Mouse (Mus musculus) forebrain, embryonic 11.5 days (tissue): Measurements from ENCODE around the gene Rpl10a. TPM values are rescaled to one million over a fixed set of nuclear protein-coding genes. Genes with fewer than 3 reads are reported as not detected.

Experiments
- ATAC-seq: fragments of 200-750 bp; cut with Nextera tagmentation; replicated peaks from 2 replicates; pipeline ENCODE4 v1.8.0; 2017; ENCODE audit warnings: moderate TSS enrichment; ENCODE audit not compliant: low FRiP score
- DNase-seq: peaks from one replicate; pipeline ENCODE4 v3.0.0-alpha.2; 2017; ENCODE audit warnings: low spot score
- H3K27ac ChIP-seq: fragments of 300-500 bp; sonication (generic); 2 replicates; pipeline ENCODE4 v1.5.1; 2014; ENCODE audit warnings: low read depth, low read length
- H3K27me3 ChIP-seq: fragments of 300-500 bp; sonication (generic); 2 replicates; pipeline ENCODE4 v1.6.1; 2014; ENCODE audit warnings: mild to moderate bottlenecking, low read length, mixed read lengths; ENCODE audit not compliant: control insufficient read depth, insufficient read depth
- H3K36me3 ChIP-seq: fragments of 300-500 bp; sonication (generic); 2 replicates; pipeline ENCODE4 v1.6.1; 2014; ENCODE audit warnings: mild to moderate bottlenecking, low read length, moderate library complexity, mixed read lengths; ENCODE audit not compliant: control insufficient read depth, insufficient read depth
- H3K4me1 ChIP-seq: fragments of 300-500 bp; sonication (generic); replicated peaks from 2 replicates; pipeline ENCODE4 v1.6.1; 2014; ENCODE audit warnings: low read length, mixed read lengths; ENCODE audit not compliant: control insufficient read depth, insufficient read depth
- H3K4me2 ChIP-seq: fragments of 300-500 bp; sonication (generic); 2 replicates; pipeline ENCODE4 v1.6.1; 2014; ENCODE audit warnings: low read depth, mild to moderate bottlenecking, low read length, moderate library complexity, mixed read lengths; ENCODE audit not compliant: severe bottlenecking
- H3K4me3 ChIP-seq: fragments of 300-500 bp; sonication (generic); 2 replicates; pipeline ENCODE4 v1.5.1; 2014; ENCODE audit warnings: low read depth, low read length
- H3K9ac ChIP-seq: fragments of 300-500 bp; sonication (generic); 2 replicates; pipeline ENCODE4 v1.6.1; 2014; ENCODE audit warnings: low read length
- H3K9me3 ChIP-seq: fragments of 300-500 bp; sonication (generic); 2 replicates; pipeline ENCODE4 v1.6.1; 2016; ENCODE audit warnings: low read length, mixed read lengths; ENCODE audit not compliant: control insufficient read depth
- WGBS: fragments of 180-500 bp; shearing (Covaris S2); extraction: QIAGEN DNeasy Blood & Tissue Kit; methylation state at CpG from one replicate; pipeline ENCODE4 v1.1.7; 2014; 5-methylcytosine and 5-hydroxymethylcytosine counted together
- polyA plus RNA-seq: library from polyadenylated mRNA; unstranded; fragments of >200 nt; fragmentation: Nextera tagmentation; extraction: Ambion mirVana; gene quantifications from 2 replicates; pipeline ENCODE4 v1.2.1, GENCODE M21; 2014

Rpl10a gene
- polyA plus RNA-seq, 1 experiment from 2014 or later, result 490 TPM

- Histone ChIP-seq H3K27ac (no peak overlapping the region), H3K9me3 (no peaks in the 10 kb centered on the region), H3K9ac (no peak overlapping the region), H3K4me3 (no peak overlapping the region), H3K36me3 (no peaks in the 10 kb centered on the region), H3K4me2 (no peak overlapping the region), H3K4me1 (no peaks in the 10 kb centered on the region; the same call in 1 of the 2 replicates), H3K27me3 (no peaks in the 10 kb centered on the region)
- WGBS, result 61% methylated on average over 11 of the region's 11 CpGs
- no peak for DNase-seq
- no peak for ATAC-seq
Observed at GRCm38 (mm10) chr17:28299669-28300320, 28.5 kb upstream of the Rpl10a start.

- Histone ChIP-seq H3K9ac (no peak overlapping the region), H3K4me3 (no peak overlapping the region), H3K9me3 (no peaks in the 10 kb centered on the region), H3K36me3 (no peaks in the 10 kb centered on the region), H3K27me3 (no peaks in the 10 kb centered on the region), H3K4me1 (no peaks in the 10 kb centered on the region), H3K4me2 (no peak overlapping the region), H3K27ac (no peak overlapping the region)
- DNase-seq, result no peak
- 63% methylated on average over 9 of the region's 9 CpGs for whole genome bisulfite sequencing
- ATAC-seq, result no peak
Observed at GRCm38 (mm10) chr17:28300323-28300722, 27.9 kb upstream of the Rpl10a start.

- 79% methylated on average over 3 of the region's 3 CpGs for WGBS
- Histone ChIP-seq H3K4me1 (no peaks in the 10 kb centered on the region), H3K27me3 (no peaks in the 10 kb centered on the region), H3K9me3 (no peaks in the 10 kb centered on the region), H3K4me2 (no peak overlapping the region), H3K9ac (no peak overlapping the region), H3K36me3 (no peaks in the 10 kb centered on the region), H3K4me3 (no peak overlapping the region), H3K27ac (no peak overlapping the region)
- DNase-seq (no peak), ATAC-seq (no peak)
Observed at GRCm38 (mm10) chr17:28300850-28301249, 27.4 kb upstream of the Rpl10a start.

- H3K9ac ChIP-seq, result no peak overlapping the region
- ATAC-seq, result no peak
- WGBS, result 57% methylated on average over 10 of the region's 10 CpGs
- H3K4me1 ChIP-seq, result 0 out of 2 replicates have a peak, but pooled peaks cover 2% of the 10 kb centered on the region
- no peak overlapping the region for H3K4me2 ChIP-seq
- H3K36me3 ChIP-seq, result no peaks in the 10 kb centered on the region
- no peak overlapping the region for H3K4me3 ChIP-seq
- no peak for DNase-seq
- H3K27ac ChIP-seq, result no peak overlapping the region
- no peaks in the 10 kb centered on the region for H3K27me3 ChIP-seq
- no peaks in the 10 kb centered on the region for H3K9me3 ChIP-seq
Observed at GRCm38 (mm10) chr17:28305172-28305571, 23.1 kb upstream of the Rpl10a start.

- Histone ChIP-seq H3K36me3 (no peaks in the 10 kb centered on the region), H3K27ac (no peak overlapping the region), H3K4me3 (no peak overlapping the region), H3K9ac (no peak overlapping the region), H3K4me2 (no peak overlapping the region), H3K9me3 (no peaks in the 10 kb centered on the region), H3K27me3 (no peaks in the 10 kb centered on the region), H3K4me1 (peaks cover 2% of the 10 kb centered on the region; the same call in 1 of the 2 replicates)
- 23% methylated on average over 18 of the region's 18 CpGs for WGBS
- DNase-seq (peak; percentile 93), ATAC-seq (0 out of 2 replicates have a peak, but pooled peaks have one; percentile 19)
Observed at GRCm38 (mm10) chr17:28308297-28309195, 19.7 kb upstream of the Rpl10a start.

- no peak overlapping the region for H3K27ac ChIP-seq
- 84% methylated on average over 3 of the region's 3 CpGs for WGBS
Observed at GRCm38 (mm10) chr17:28310831-28311230, 17.4 kb upstream of the Rpl10a start.

GRCm38 (mm10) chr17:28311366-28312132 lies 16.7 kb upstream of the Rpl10a start:
- peaks cover 3% of the 10 kb centered on the region; the same call in 1 of the 2 replicates for H3K36me3 ChIP-seq
- no peak overlapping the region for H3K4me3 ChIP-seq
- no peak overlapping the region for H3K4me2 ChIP-seq
- WGBS, result 78% methylated on average over 5 of the region's 5 CpGs
- H3K27ac ChIP-seq, result no peak overlapping the region
- peak; percentile 44 for DNase-seq
- H3K4me1 ChIP-seq, result peaks cover 9% of the 10 kb centered on the region
- no peak for ATAC-seq
- no peak overlapping the region for H3K9ac ChIP-seq
- H3K9me3 ChIP-seq, result no peaks in the 10 kb centered on the region
- no peaks in the 10 kb centered on the region for H3K27me3 ChIP-seq

More at GRCm38 (mm10) chr17:28310831-28311230, 17.4 kb upstream of the Rpl10a start:
- no peak overlapping the region for H3K4me2 ChIP-seq
- H3K36me3 ChIP-seq, result no peaks in the 10 kb centered on the region; the same call in 1 of the 2 replicates
- no peak overlapping the region for H3K9ac ChIP-seq
- no peak for DNase-seq
- no peak overlapping the region for H3K4me3 ChIP-seq
- ATAC-seq, result no peak
- H3K9me3 ChIP-seq, result no peaks in the 10 kb centered on the region
- H3K27me3 ChIP-seq, result no peaks in the 10 kb centered on the region
- H3K4me1 ChIP-seq, result peaks cover 9% of the 10 kb centered on the region
